Mouse (Mus musculus) midbrain, postnatal 0 days (tissue): ENCODE measurements at regions not wholly inside any gene's neighbourhood (a gene's known extent, or its start where the extent isn't known, plus 50 kb on each side); places are given as distances from the start of the nearest gene placed in this dataset.

ENCODE experiments used
- ATAC-seq: fragments of 200-750 bp; cut with Nextera tagmentation; 2 replicates; pipeline ENCODE4 v1.8.0; 2017; ENCODE audit warnings: moderate number of reproducible peaks, mild to moderate bottlenecking, moderate TSS enrichment, moderate library complexity; ENCODE audit not compliant: low FRiP score
- DNase-seq: peaks from one replicate; pipeline ENCODE4 v3.0.0-alpha.2; 2015; ENCODE audit warnings: low spot score
- H3K27ac ChIP-seq: fragments of 300-500 bp; sonication (generic); 2 replicates; pipeline ENCODE4 v1.5.1; 2014; ENCODE audit warnings: low read depth, mild to moderate bottlenecking, low read length, mixed read lengths
- H3K27me3 ChIP-seq: fragments of 300-500 bp; sonication (generic); 2 replicates; pipeline ENCODE4 v1.6.1; 2014; ENCODE audit warnings: low read length, control low read depth, mixed read lengths; ENCODE audit not compliant: insufficient read depth
- H3K36me3 ChIP-seq: fragments of 300-500 bp; sonication (generic); 2 replicates; pipeline ENCODE4 v1.6.1; 2014; ENCODE audit warnings: low read length, control low read depth, mixed read lengths; ENCODE audit not compliant: insufficient read depth
- H3K4me1 ChIP-seq: fragments of 300-500 bp; sonication (generic); 2 replicates; pipeline ENCODE4 v1.6.1; 2014; ENCODE audit warnings: mild to moderate bottlenecking, control low read depth, antibody characterized with exemption, low read length, mixed read lengths; ENCODE audit not compliant: insufficient read depth
- H3K4me2 ChIP-seq: fragments of 300-500 bp; sonication (generic); 2 replicates; pipeline ENCODE4 v1.6.1; 2014; ENCODE audit warnings: low read depth, mild to moderate bottlenecking, low read length, mixed read lengths; ENCODE audit not compliant: poor library complexity, severe bottlenecking
- H3K4me3 ChIP-seq: fragments of 300-500 bp; sonication (generic); 2 replicates; pipeline ENCODE4 v1.5.1; 2014; ENCODE audit warnings: low read depth, mild to moderate bottlenecking, low read length, moderate library complexity
- H3K9ac ChIP-seq: fragments of 300-500 bp; sonication (generic); replicated peaks from 2 replicates; pipeline ENCODE4 v1.6.1; 2014; ENCODE audit warnings: mild to moderate bottlenecking, low read length, moderate library complexity, mixed read lengths; ENCODE audit not compliant: poor library complexity, severe bottlenecking
- H3K9me3 ChIP-seq: fragments of 300-500 bp; sonication (generic); 2 replicates; pipeline ENCODE4 v1.6.1; 2016; ENCODE audit warnings: low read length, control low read depth
- CTCF ChIP-seq: IDR thresholded peaks from 2 replicates; pipeline ENCODE4 v1.5.1; 2016; ENCODE audit warnings: antibody characterized with exemption, mild to moderate bottlenecking
- WGBS: fragments of 180-500 bp; shearing (Covaris S2); extraction: QIAGEN DNeasy Blood & Tissue Kit; methylation state at CpG from one replicate; pipeline ENCODE4 v1.1.7; 2014; 5-methylcytosine and 5-hydroxymethylcytosine counted together

- H3K4me1 ChIP-seq: no peaks in the 10 kb centered on the region
- H3K4me3 ChIP-seq: no peak overlapping the region
- no peak for TF ChIP-seq CTCF
- H3K27me3 ChIP-seq: no peaks in the 10 kb centered on the region
- H3K27ac ChIP-seq: no peak overlapping the region
- H3K9me3 ChIP-seq: no peaks in the 10 kb centered on the region
- ATAC-seq (no peak), DNase-seq (no peak)
- H3K4me2 ChIP-seq: no peak overlapping the region
- 27% methylated on average over 2 of the region's 2 CpGs for WGBS
- no peak overlapping the region for H3K9ac ChIP-seq
- no peaks in the 10 kb centered on the region for H3K36me3 ChIP-seq
Observed at GRCm38 (mm10) chr2:22156576-22156975, 70.7 kb upstream of the Myo3a start.

DNA sequence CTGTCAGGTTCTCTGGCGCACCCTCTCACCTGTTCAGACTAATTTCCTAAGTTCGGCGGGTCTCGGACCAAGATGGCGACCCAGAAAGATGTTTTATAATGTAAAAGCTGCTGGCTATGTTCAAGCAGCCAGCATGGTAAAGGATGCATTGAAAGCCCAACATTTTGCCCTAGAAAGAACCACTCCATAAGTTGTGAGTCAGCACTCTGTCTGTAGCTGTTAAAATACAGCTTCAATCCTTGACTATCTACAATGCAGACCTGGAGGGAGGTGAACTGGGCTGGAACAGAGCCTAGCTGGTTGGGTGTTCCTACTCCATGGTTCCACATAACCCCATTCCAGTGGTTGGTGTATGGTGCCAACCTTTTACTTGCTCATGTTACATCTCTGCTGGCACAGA lies 61.9 kb upstream of the Myo3a start:
- no peak overlapping the region for H3K27ac ChIP-seq
- TF ChIP-seq CTCF: no peak
- H3K9me3 ChIP-seq: no peaks in the 10 kb centered on the region
- H3K9ac ChIP-seq: no peak overlapping the region
- no peaks in the 10 kb centered on the region for H3K27me3 ChIP-seq
- DNase-seq (no peak), ATAC-seq (no peak)
- H3K4me2 ChIP-seq: no peak overlapping the region
- H3K4me1 ChIP-seq: no peaks in the 10 kb centered on the region
- H3K36me3 ChIP-seq: no peaks in the 10 kb centered on the region
- WGBS: 95% methylated on average over 5 of the region's 5 CpGs
- no peak overlapping the region for H3K4me3 ChIP-seq

DNA sequence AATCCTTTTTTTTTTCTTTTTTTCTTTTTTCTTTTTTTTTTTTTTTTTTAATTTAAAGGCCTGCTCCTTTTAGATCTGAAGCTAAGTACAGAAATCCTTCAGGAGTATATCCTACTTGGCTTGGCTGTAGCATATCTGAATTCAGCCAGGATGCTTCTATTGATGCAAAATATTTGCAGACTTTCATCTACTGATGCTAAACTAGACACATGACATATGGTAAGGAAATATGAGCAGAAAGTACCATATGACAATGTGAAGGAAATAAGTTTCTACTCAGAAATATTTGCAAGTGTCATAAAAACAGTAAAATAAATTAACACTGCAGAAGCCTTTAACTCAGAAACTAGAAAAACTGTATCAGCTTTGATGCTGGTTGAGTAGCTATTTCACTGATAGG lies 61.4 kb upstream of the Myo3a start:
- H3K4me2 ChIP-seq: no peak overlapping the region
- no peak for TF ChIP-seq CTCF
- H3K4me1 ChIP-seq: no peaks in the 10 kb centered on the region
- H3K4me3 ChIP-seq: no peak overlapping the region
- H3K36me3 ChIP-seq: no peaks in the 10 kb centered on the region
- H3K27ac ChIP-seq: no peak overlapping the region
- H3K9ac ChIP-seq: no peak overlapping the region
- H3K9me3 ChIP-seq: no peaks in the 10 kb centered on the region
- H3K27me3 ChIP-seq: no peaks in the 10 kb centered on the region
- no peak for DNase-seq
- ATAC-seq: no peak
